9 mouse cellular contexts compared by ENCODE assay signal in genomic region chr11:30166551-30166922, GRCm38 (mm10).
DNase-seq lines count a peak whose midpoint lies in the region; ATAC-seq and TF ChIP-seq lines count a peak whose summit lies in the region.
"Had no signal": no experiment of that assay in that cellular context is flagged by ENCODE, and none has a peak within 500 bp of the region (broad histone marks: within the 10 kb centered on the region; RNA-seq: fewer than 3 reads in every experiment).

No protein-coding gene starts in this region.

- H3K27ac ChIP-seq in kidney, embryonic 15.5 days = peak overlapping the region; percentile 56
- peak overlapping the region; percentile 31; the same call in 1 of the 2 replicates for H3K27ac ChIP-seq in intestine, postnatal 0 days (ENCODE audit: low read depth, low read length)
- peak overlapping the region; percentile 23 for H3K27ac ChIP-seq in small intestine, adult 2 months (ENCODE audit: insufficient read depth, low read depth, low read length)
- H3K27ac ChIP-seq: neural tube, embryonic 12.5 days had no signal

- no peak overlapping the region for H3K4me3 ChIP-seq in kidney, embryonic 15.5 days (replicated peaks)
- H3K4me3 ChIP-seq in intestine, postnatal 0 days (ENCODE audit: low read depth, low read length) = no peak overlapping the region
- H3K4me3 ChIP-seq in small intestine, adult 2 months (ENCODE audit: low read depth, low read length) = no peak overlapping the region
- H3K4me3 ChIP-seq: neural tube, embryonic 12.5 days had no signal

- H3K9me3 ChIP-seq in kidney, embryonic 15.5 days (replicated peaks) = no peaks in the 10 kb centered on the region
- H3K9me3 ChIP-seq in intestine, postnatal 0 days (ENCODE audit: control insufficient read depth) = no peaks in the 10 kb centered on the region
- H3K9me3 ChIP-seq: neural tube, embryonic 12.5 days had no signal

- TF ChIP-seq POLR2A in small intestine, adult 2 months (IDR thresholded peaks at IDR 0.05; ENCODE audit: low read depth, low read length) = no peak

- H3K4me1 ChIP-seq in kidney, embryonic 15.5 days = peaks cover 34% of the 10 kb centered on the region
- H3K4me1 ChIP-seq in intestine, postnatal 0 days (replicated peaks; ENCODE audit: control insufficient read depth, insufficient read depth, low read length) = peaks cover 19% of the 10 kb centered on the region
- H3K4me1 ChIP-seq in small intestine, adult 2 months (ENCODE audit: control insufficient read depth, insufficient read depth, insufficient read length, low read length) = peaks cover 33% of the 10 kb centered on the region

- intact Hi-C loops in left cerebral cortex, postnatal 10 days (cut with DNase I) = no loop called here

- H3K27me3 ChIP-seq in kidney, embryonic 15.5 days = no peaks in the 10 kb centered on the region
- no peaks in the 10 kb centered on the region for H3K27me3 ChIP-seq in intestine, postnatal 0 days (replicated peaks; ENCODE audit: control insufficient read depth, insufficient read depth, low read length)
- H3K27me3 ChIP-seq in small intestine, adult 2 months (ENCODE audit: control insufficient read depth, insufficient read depth, low read length) = no peaks in the 10 kb centered on the region
- H3K27me3 ChIP-seq: neural tube, embryonic 12.5 days had no signal

- no peak for TF ChIP-seq CTCF in intestine, postnatal 0 days (IDR thresholded peaks at IDR 0.05; ENCODE audit: low read depth)
- no peak for TF ChIP-seq CTCF in small intestine, adult 2 months (IDR thresholded peaks at IDR 0.05; ENCODE audit: extremely low read depth, insufficient read length, insufficient replicate concordance, low read depth, low read length)

- no peaks in the 10 kb centered on the region for H3K36me3 ChIP-seq in kidney, embryonic 15.5 days
- H3K36me3 ChIP-seq in intestine, postnatal 0 days (ENCODE audit: control insufficient read depth, insufficient read depth) = no peaks in the 10 kb centered on the region
- H3K36me3 ChIP-seq in small intestine, adult 2 months (ENCODE audit: control insufficient read depth, insufficient read depth, low read length) = 0 out of 2 replicates have a peak, but pooled peaks cover 3% of the 10 kb centered on the region
- H3K36me3 ChIP-seq: neural tube, embryonic 12.5 days had no signal

- no peak; the same call in 1 of the 2 replicates for ATAC-seq in kidney, embryonic 15.5 days (replicated peaks; ENCODE audit: low FRiP score)
- ATAC-seq in intestine, postnatal 0 days = peak; percentile 53

- WGBS in kidney, embryonic 15.5 days = 71% methylated on average over 4 of the region's 4 CpGs
- WGBS in intestine, postnatal 0 days = 34% methylated on average over 4 of the region's 4 CpGs
- WGBS in small intestine, adult 2 months = 18% methylated on average over 4 of the region's 4 CpGs

- no peak overlapping the region for H3K4me2 ChIP-seq in kidney, embryonic 15.5 days
- H3K4me2 ChIP-seq in intestine, postnatal 0 days (replicated peaks; ENCODE audit: low read depth) = no peak overlapping the region
- H3K4me2 ChIP-seq: neural tube, embryonic 12.5 days had no signal

- no peak for DNase-seq in kidney, postnatal 14 days
- DNase-seq in thymus, postnatal 0 days (ENCODE audit: low spot score) = peak; percentile 31
- no peak for DNase-seq in thymus, postnatal 14 days
- no peak for DNase-seq in left cerebral cortex, postnatal 10 days (ENCODE audit: extremely low spot score in 1 of 2, low spot score in 2 of 2)
- DNase-seq: right cerebral cortex, postnatal 4 days had no signal

- no peak overlapping the region for H3K9ac ChIP-seq in kidney, embryonic 15.5 days
- H3K9ac ChIP-seq in intestine, postnatal 0 days (ENCODE audit: low read depth, low read length) = no peak overlapping the region
- H3K9ac ChIP-seq: neural tube, embryonic 12.5 days had no signal
